Mouse (Mus musculus) spleen, postnatal 36 days (tissue): ENCODE measurements around the gene Kpnb1.
"Not testable (repeated sequence)": the region's sequence is repeated elsewhere in the genome, so short reads cannot be mapped to it uniquely, and the experiment has no call there.

Source experiments
- DNase-seq, 2 experiments: peaks; one replicate each; pipeline ENCODE4 v3.0.0; 2022; ENCODE audit warnings: low spot score in 2 of 2, mixed read lengths in 1 of 2

Gene Kpnb1

GRCm38 (mm10) chr11:97187764-97188642, at the start of gene Kpnb1:
Gene Kpnb1, minus strand, starts transcription at chr11:97187881.
- DNase-seq: peak; percentile 99 to 100

GRCm38 (mm10) chr11:97232436-97232835, 44.8 kb upstream of the Kpnb1 start:
- no peak for DNase-seq

GRCm38 (mm10) chr11:97229396-97229795, 41.7 kb upstream of the Kpnb1 start:
- DNase-seq: no peak

GRCm38 (mm10) chr11:97228985-97229384, 41.3 kb upstream of the Kpnb1 start:
- DNase-seq: no peak

- no peak for DNase-seq
Measured at GRCm38 (mm10) chr11:97226131-97226530, 38.5 kb upstream of the Kpnb1 start.

- no peak for DNase-seq
Measured at GRCm38 (mm10) chr11:97223485-97223884, 35.8 kb upstream of the Kpnb1 start.

GRCm38 (mm10) chr11:97221611-97222010, 33.9 kb upstream of the Kpnb1 start:
- DNase-seq: no peak

GRCm38 (mm10) chr11:97220211-97220610, 32.5 kb upstream of the Kpnb1 start:
- DNase-seq: no peak

GRCm38 (mm10) chr11:97214411-97214810, 26.7 kb upstream of the Kpnb1 start:
- DNase-seq: no peak

- DNase-seq: no peak
Measured at GRCm38 (mm10) chr11:97210728-97211400, 23.2 kb upstream of the Kpnb1 start.

- no peak for DNase-seq
Measured at GRCm38 (mm10) chr11:97207011-97207422, 19.3 kb upstream of the Kpnb1 start.

- DNase-seq: no peak
Measured at GRCm38 (mm10) chr11:97199519-97199918, 11.8 kb upstream of the Kpnb1 start.

- peak; percentile 26 to 38 for DNase-seq
Measured at GRCm38 (mm10) chr11:97198601-97199000, 10.9 kb upstream of the Kpnb1 start.

- DNase-seq: no peak
Measured at GRCm38 (mm10) chr11:97197021-97197420, 9.3 kb upstream of the Kpnb1 start.

GRCm38 (mm10) chr11:97196541-97196940, 8.9 kb upstream of the Kpnb1 start:
- no peak for DNase-seq

GRCm38 (mm10) chr11:97192621-97192951, 4.9 kb upstream of the Kpnb1 start:
- DNase-seq: no peak

GRCm38 (mm10) chr11:97191915-97192620, 4.4 kb upstream of the Kpnb1 start:
- no peak for DNase-seq

GRCm38 (mm10) chr11:97190992-97191391, 3.3 kb upstream of the Kpnb1 start:
- peak; percentile 25 to 40 for DNase-seq

- not testable (repeated sequence) for DNase-seq
Measured at GRCm38 (mm10) chr11:97189645-97190044, 2.0 kb upstream of the Kpnb1 start.

GRCm38 (mm10) chr11:97189231-97189630, 1.6 kb upstream of the Kpnb1 start:
- no peak for DNase-seq

- no peak for DNase-seq
Measured at GRCm38 (mm10) chr11:97188643-97188955, 918 bp upstream of the Kpnb1 start.

GRCm38 (mm10) chr11:97186947-97187763, 526 bp downstream of the Kpnb1 start:
- DNase-seq: peak; percentile 98 to 99
